Mouse (Mus musculus) stomach, embryonic 16.5 days (tissue): ENCODE measurements around the gene Tmem231. TPM values are rescaled to one million over a fixed set of nuclear protein-coding genes. Genes with fewer than 3 reads are reported as not detected.
"Not testable (repeated sequence)": the region's sequence is repeated elsewhere in the genome, so short reads cannot be mapped to it uniquely, and the experiment has no call there.

Source experiments
- ATAC-seq: fragments of 200-750 bp; cut with Nextera tagmentation; 2 replicates; pipeline ENCODE4 v1.8.0; 2017; ENCODE audit warnings: moderate number of reproducible peaks, moderate TSS enrichment; ENCODE audit not compliant: insufficient read depth, low FRiP score
- H3K27ac ChIP-seq: fragments of 300-500 bp; sonication (generic); 2 replicates; pipeline ENCODE4 v1.5.1; 2014; ENCODE audit warnings: low read length
- H3K27me3 ChIP-seq: fragments of 300-500 bp; sonication (generic); 2 replicates; pipeline ENCODE4 v1.6.1; 2014; ENCODE audit warnings: low read length, control low read depth, mixed read lengths; ENCODE audit not compliant: control insufficient read depth, insufficient read depth
- H3K36me3 ChIP-seq: fragments of 300-500 bp; sonication (generic); 2 replicates; pipeline ENCODE4 v1.6.1; 2014; ENCODE audit warnings: low read length; ENCODE audit not compliant: control insufficient read depth, insufficient read depth
- H3K4me1 ChIP-seq: fragments of 300-500 bp; sonication (generic); 2 replicates; pipeline ENCODE4 v1.6.1; 2014; ENCODE audit warnings: low read length, control low read depth, mixed read lengths; ENCODE audit not compliant: control insufficient read depth, insufficient read depth
- H3K4me2 ChIP-seq: fragments of 300-500 bp; sonication (generic); 2 replicates; pipeline ENCODE4 v1.6.1; 2014; ENCODE audit warnings: low read depth, low read length, mixed read lengths
- H3K4me3 ChIP-seq: fragments of 300-500 bp; sonication (generic); replicated peaks from 2 replicates; pipeline ENCODE4 v1.5.1; 2014; ENCODE audit warnings: mild to moderate bottlenecking, low read length
- H3K9ac ChIP-seq: fragments of 300-500 bp; sonication (generic); 2 replicates; pipeline ENCODE4 v1.6.1; 2014; ENCODE audit warnings: low read length
- H3K9me3 ChIP-seq: fragments of 300-500 bp; sonication (generic); replicated peaks from 2 replicates; pipeline ENCODE4 v1.6.1; 2016; ENCODE audit warnings: low read length, control low read depth; ENCODE audit not compliant: control insufficient read depth
- WGBS: fragments of 180-500 bp; shearing (Covaris S2); extraction: QIAGEN DNeasy Blood & Tissue Kit; methylation state at CpG from one replicate; pipeline ENCODE4 v1.1.7; 2014; 5-methylcytosine and 5-hydroxymethylcytosine counted together
- polyA plus RNA-seq: library from polyadenylated mRNA; unstranded; fragments of >200 nt; fragmentation: Nextera tagmentation; extraction: Ambion mirVana; gene quantifications from 2 replicates; pipeline ENCODE4 v1.2.1, GENCODE M21; 2015

Tmem231 gene
- polyA plus RNA-seq, 1 experiment from 2014 or later, result 13.0 TPM

- H3K9ac ChIP-seq, result peak overlapping the region; percentile 93
Observed at GRCm38 (mm10) chr8:111939516-111940142, 5.9 kb upstream of the Tmem231 start.

GRCm38 (mm10) chr8:111938076-111938985 lies 4.7 kb upstream of the Tmem231 start:
- not testable (repeated sequence) for H3K27ac ChIP-seq, H3K4me3 ChIP-seq, ATAC-seq, H3K9ac ChIP-seq, H3K36me3 ChIP-seq, H3K27me3 ChIP-seq, H3K9me3 ChIP-seq, H3K4me2 ChIP-seq
- H3K4me1 ChIP-seq, result peaks cover 10% of the 10 kb centered on the region
- 91% methylated on average over 8 of the region's 9 CpGs for WGBS

More at GRCm38 (mm10) chr8:111939516-111940142, 5.9 kb upstream of the Tmem231 start:
- Histone ChIP-seq H3K4me2 (peak overlapping the region; percentile 95), H3K36me3 (0 out of 2 replicates have a peak, but pooled peaks cover 4% of the 10 kb centered on the region), H3K27me3 (no peaks in the 10 kb centered on the region), H3K27ac (peak overlapping the region; percentile 94), H3K4me1 (peaks cover 10% of the 10 kb centered on the region), H3K4me3 (peak overlapping the region; percentile 100), H3K9me3 (no peaks in the 10 kb centered on the region)
- 5% methylated on average over 10 of the region's 10 CpGs for WGBS
- ATAC-seq, result peak; percentile 89

GRCm38 (mm10) chr8:111937184-111937583 lies 3.5 kb upstream of the Tmem231 start:
- H3K9me3 ChIP-seq, result no peaks in the 10 kb centered on the region
- H3K9ac ChIP-seq, result no peak overlapping the region
- no peak for ATAC-seq
- no peak overlapping the region for H3K4me3 ChIP-seq
- H3K36me3 ChIP-seq, result no peaks in the 10 kb centered on the region
- no peaks in the 10 kb centered on the region for H3K27me3 ChIP-seq
- no peak overlapping the region for H3K4me2 ChIP-seq
- no peak overlapping the region for H3K27ac ChIP-seq
- peaks cover 20% of the 10 kb centered on the region for H3K4me1 ChIP-seq
- 76% methylated on average over 3 of the region's 3 CpGs for WGBS

GRCm38 (mm10) chr8:111934201-111934600 lies 520 bp upstream of the Tmem231 start:
- 81% methylated on average over 2 of the region's 2 CpGs for WGBS
- Histone ChIP-seq H3K4me2 (peak overlapping the region; percentile 97; the same call in 1 of the 2 replicates), H3K27me3 (no peaks in the 10 kb centered on the region), H3K9me3 (no peaks in the 10 kb centered on the region), H3K9ac (no peak overlapping the region), H3K4me3 (no peak overlapping the region), H3K36me3 (no peaks in the 10 kb centered on the region), H3K4me1 (peaks cover 18% of the 10 kb centered on the region), H3K27ac (no peak overlapping the region)
- no peak for ATAC-seq

- Histone ChIP-seq H3K4me1 (peaks cover 18% of the 10 kb centered on the region), H3K27ac (peak overlapping the region; percentile 66), H3K9ac (peak overlapping the region; percentile 81), H3K36me3 (no peaks in the 10 kb centered on the region), H3K4me2 (peak overlapping the region; percentile 97), H3K27me3 (no peaks in the 10 kb centered on the region), H3K4me3 (peak overlapping the region; percentile 76), H3K9me3 (no peaks in the 10 kb centered on the region)
- ATAC-seq, result peak; percentile 75; the same call in 1 of the 2 replicates
- WGBS, result 26% methylated on average over 19 of the region's 19 CpGs
Observed at GRCm38 (mm10) chr8:111932580-111933336, 923 bp downstream of the Tmem231 start.

- Histone ChIP-seq H3K4me1 (peaks cover 18% of the 10 kb centered on the region), H3K4me3 (no peak overlapping the region), H3K27me3 (no peaks in the 10 kb centered on the region), H3K9ac (no peak overlapping the region), H3K36me3 (no peaks in the 10 kb centered on the region), H3K4me2 (no peak overlapping the region), H3K27ac (no peak overlapping the region), H3K9me3 (no peaks in the 10 kb centered on the region)
- WGBS, result 67% methylated on average over 16 of the region's 16 CpGs
- ATAC-seq, result no peak
Observed at GRCm38 (mm10) chr8:111931721-111932120, 2.0 kb downstream of the Tmem231 start.

GRCm38 (mm10) chr8:111929648-111930344 lies 3.9 kb downstream of the Tmem231 start:
- no peak overlapping the region for H3K4me2 ChIP-seq
- 55% methylated on average over 8 of the region's 8 CpGs for WGBS
- ATAC-seq, result no peak
- no peaks in the 10 kb centered on the region for H3K9me3 ChIP-seq
- H3K36me3 ChIP-seq, result no peaks in the 10 kb centered on the region
- no peak overlapping the region for H3K4me3 ChIP-seq
- no peaks in the 10 kb centered on the region for H3K27me3 ChIP-seq
- no peak overlapping the region for H3K9ac ChIP-seq
- peaks cover 18% of the 10 kb centered on the region for H3K4me1 ChIP-seq
- H3K27ac ChIP-seq, result no peak overlapping the region

GRCm38 (mm10) chr8:111924976-111925375 lies 8.7 kb downstream of the Tmem231 start:
- Histone ChIP-seq H3K9ac (no peak overlapping the region), H3K36me3 (no peaks in the 10 kb centered on the region), H3K4me1 (no peaks in the 10 kb centered on the region), H3K9me3 (no peaks in the 10 kb centered on the region), H3K4me2 (no peak overlapping the region), H3K4me3 (no peak overlapping the region), H3K27ac (no peak overlapping the region), H3K27me3 (no peaks in the 10 kb centered on the region)
- ATAC-seq, result no peak
- WGBS, result 64% methylated on average over 7 of the region's 7 CpGs
